Mouse (Mus musculus) layer of hippocampus, adult 9-10 months (tissue): ENCODE data around the gene Slc16a1.
A peak's percentile ranks its signal among the peaks of the same experiment; 100 is the strongest.
"Not testable (repeated sequence)": the region's sequence is repeated elsewhere in the genome, so short reads cannot be mapped to it uniquely, and the experiment has no call there.

Experiments
- DNase-seq: peaks from one replicate; pipeline ENCODE4 v3.0.0; 2022; ENCODE audit warnings: low spot score

Gene Slc16a1

DNA sequence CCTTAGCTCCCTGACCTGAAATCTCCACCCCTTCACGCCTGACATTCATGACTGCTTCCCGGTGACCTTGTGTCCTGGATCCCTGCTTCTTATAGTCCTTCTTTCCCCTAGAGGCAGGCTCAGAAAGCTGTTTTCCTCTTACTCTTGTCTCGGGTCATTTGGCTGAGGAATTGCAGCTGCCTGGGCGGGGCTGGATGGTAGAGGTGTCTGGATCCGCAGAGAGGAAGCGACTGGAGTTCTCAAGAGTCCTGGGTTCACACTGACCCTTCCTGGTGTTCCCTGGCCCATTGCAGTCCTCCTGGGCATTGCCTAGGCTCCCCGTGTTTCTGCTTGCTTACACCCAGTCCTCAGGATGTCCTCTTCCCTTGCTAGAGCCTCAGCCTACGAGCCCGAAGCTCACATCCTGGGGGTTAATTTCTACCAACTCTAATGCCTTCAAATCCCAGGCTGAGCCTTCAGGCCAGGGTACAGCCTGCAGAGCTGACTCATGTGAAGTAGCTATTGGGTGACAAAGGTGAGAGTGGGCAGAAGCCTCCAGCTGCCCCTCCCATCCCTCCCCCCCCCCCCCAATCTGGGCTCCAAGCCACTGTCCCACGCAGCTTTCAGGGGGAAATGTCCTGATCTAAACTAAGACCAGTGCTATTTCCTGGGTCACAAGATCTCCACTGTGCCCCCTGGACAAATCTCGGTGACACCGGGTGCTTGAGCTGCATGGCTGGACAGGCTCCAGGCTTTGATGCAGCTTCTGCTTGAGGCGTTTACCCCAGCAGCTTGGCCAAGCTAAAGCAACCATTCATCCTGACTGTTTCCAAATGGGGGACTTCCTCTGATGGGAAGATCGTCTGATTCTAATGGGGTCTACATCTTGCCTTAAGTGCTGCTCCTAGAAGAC lies 36.1 kb downstream of the Slc16a1 start:
- no peak for DNase-seq

DNA sequence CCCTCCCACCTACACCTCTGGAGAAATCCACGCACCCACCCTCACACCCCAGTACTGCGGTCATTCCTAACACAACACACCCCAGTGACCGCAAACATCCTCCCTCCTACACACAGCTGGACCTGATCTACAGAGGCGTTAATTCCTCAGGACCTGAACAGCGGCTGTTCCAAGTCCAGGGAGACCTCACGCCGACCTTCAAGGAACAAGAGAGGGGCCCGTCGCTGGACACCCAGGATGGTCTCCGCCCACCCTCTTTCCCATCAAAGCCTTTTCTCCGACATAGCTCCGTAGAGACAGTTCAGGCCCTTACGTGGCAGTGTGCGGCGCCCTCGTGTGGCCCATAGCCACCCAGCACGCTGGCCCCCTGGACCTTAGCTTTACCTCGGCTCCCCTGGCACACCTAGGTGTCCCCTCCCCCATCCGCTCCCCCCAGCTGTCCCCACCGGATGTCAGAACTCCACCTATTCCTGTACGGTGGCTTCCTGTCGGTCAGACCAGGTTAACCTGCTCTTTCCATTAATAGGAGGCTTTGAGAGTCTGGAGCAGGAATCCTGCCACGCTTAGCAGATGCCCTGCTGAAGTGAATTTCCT lies 36.9 kb downstream of the Slc16a1 start:
- no peak for DNase-seq

DNA sequence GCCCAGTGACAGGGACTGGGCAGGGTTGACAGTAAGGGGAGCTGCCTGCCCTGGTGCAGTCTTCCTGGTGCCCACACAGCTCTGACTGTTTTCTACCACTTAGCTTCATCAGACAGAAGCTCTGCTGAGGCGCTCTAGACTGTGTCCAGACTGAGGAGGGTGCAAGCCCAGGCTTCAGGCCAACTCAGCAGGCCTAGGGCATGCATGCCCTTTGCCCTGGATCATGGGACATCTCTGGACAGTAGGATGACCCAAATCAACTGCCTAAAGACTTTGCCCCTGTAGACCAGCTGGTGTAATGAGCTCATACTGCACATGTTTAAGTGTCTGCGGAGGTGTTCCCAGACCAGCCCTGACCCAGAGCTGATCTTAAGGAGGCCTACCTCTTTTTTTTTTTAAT lies 39.3 kb downstream of the Slc16a1 start:
- no peak for DNase-seq

DNA sequence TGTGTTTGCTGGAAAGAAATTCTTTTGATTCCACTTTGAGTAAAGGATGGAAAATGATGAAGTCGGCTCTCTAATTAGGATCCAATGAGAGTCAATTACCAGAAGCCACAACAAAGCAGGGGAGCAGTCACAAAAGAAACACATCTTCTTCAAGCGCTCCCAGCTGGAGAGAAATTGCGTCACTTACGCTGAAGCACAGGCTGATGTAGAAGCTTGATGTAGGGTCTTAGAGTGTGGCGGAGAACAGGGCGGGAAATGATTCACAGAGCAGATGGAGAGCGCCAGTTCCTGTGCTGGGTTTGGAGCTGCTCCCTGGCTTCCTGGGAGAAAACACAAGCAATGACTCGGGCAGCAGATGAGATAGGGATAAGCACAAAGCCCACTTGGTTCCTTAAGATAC lies 40.4 kb downstream of the Slc16a1 start:
- DNase-seq, result no peak

DNA sequence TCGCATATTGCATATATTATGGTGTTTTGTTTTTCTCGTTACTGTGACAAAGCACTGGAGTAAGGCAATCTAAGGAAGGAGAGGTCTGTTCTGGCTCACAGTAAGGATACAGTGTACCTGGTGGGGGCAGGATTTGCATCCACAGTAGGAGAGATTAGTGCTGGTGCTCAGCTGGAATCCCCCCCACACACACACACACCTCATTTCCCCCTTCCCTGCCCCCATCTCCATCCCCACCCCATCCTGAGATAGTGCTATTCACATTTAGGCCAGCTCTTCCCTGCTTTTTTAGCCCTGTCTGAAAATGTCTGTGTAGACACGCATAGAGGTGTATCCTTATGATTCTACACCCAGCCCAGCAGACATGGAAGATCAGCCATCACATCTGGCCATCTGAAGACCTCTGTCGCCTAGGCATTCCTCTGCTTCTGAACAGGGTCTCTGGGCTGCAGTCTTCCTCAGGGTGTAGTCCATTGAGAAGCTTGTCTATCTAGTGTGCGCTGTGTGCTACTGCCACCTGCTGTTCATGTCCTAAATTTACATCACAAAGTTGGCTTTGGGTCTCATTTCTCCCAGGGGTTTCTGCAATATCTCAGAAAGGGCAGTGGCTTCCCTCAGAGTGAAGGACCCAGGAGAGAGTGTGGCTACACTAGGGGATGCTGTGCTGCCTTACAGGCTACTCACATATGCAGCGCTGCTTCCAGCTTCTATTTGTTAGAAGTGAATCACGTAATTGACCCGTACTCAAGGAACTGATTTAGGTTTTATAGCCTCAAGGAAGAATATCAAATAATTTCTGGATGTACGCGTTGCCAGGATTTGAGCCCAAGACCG lies 44.4 kb downstream of the Slc16a1 start:
- DNase-seq, result no peak

DNA sequence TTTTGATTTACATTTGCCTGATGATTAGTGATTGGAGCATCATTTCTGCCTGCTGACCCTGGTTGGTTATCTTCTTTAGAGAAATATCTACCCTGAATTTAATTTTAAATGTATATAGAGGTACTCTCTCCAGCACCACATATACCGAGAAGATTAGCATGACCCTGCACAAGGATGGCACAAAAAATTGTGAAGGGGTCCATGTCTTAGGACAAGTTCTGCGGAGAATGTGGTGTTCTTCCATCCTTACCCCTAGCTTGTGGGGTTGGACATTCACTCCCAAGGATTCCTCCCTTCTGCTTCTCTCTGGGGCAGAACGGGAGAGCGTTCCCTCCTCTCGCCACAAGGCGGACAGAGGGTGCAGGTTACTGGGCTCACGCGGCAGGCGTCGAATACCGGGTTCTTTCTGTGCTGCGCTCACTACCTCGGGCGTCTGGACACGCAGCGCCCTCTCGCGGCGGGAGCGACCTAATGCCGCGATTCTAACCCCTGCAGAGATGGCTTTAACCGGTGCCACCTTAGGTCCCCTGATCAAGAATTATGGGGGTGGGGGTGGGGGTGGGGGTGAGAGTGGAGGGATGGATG lies 62.4 kb downstream of the Slc16a1 start:
- DNase-seq, result peak; percentile 33

DNA sequence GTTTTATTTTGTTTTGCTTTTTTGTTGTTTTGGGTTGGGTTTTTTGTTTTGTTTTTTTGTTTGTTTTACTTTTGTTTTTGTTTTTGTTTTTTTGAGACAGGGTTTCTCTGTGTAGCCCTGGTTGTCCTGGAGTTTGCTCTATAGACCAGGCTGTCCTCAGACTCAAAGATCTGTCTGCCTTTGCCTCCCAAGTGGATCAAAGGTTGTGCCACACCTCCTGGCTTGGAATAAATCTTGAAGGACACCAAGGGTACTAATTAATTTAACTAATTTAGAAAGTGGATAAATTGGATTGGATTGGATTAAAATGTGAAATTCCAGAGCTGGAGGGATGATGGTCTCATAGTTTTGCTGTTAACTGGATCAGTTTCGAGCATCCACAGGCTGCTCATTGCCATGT lies 63.3 kb downstream of the Slc16a1 start:
- no peak for DNase-seq

DNA sequence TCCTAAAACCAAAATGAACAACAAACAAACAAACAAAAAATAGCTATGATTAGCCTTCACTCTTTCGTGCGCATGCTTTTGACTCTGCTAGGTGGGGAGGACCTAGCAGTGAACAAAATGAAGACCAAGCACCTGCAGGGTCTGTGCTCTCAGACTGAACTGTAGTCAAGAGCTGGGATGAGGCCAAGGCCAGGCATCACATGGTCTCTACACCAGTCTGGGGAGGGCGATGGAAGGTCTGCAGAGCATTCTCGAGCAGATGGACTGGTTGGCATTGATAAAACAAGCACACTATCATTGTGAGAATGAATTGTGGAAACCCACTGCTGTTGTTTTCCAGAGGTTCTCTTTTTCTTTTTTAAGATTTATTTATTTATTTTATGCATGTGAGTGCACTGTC lies 65.5 kb downstream of the Slc16a1 start:
- no peak for DNase-seq

DNA sequence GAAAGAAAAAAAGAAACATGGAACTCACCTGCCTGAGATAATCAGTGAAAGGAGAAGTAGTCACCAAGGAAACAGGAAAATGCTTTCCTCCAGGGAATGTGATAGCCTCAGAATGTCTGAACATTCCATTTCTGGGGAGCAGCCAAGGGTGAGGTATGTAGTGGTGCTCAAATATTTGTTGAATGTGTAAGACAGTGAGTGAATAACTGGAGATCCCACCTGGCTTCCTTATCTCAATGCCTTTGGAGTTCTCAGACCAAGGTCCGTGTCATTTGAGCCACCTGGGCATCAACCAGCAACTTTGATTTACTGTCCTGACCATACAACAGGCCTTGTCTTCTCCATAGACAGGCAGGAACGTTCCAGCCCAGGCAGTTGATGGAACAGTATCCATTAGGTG lies 68.0 kb downstream of the Slc16a1 start:
- DNase-seq, result no peak

DNA sequence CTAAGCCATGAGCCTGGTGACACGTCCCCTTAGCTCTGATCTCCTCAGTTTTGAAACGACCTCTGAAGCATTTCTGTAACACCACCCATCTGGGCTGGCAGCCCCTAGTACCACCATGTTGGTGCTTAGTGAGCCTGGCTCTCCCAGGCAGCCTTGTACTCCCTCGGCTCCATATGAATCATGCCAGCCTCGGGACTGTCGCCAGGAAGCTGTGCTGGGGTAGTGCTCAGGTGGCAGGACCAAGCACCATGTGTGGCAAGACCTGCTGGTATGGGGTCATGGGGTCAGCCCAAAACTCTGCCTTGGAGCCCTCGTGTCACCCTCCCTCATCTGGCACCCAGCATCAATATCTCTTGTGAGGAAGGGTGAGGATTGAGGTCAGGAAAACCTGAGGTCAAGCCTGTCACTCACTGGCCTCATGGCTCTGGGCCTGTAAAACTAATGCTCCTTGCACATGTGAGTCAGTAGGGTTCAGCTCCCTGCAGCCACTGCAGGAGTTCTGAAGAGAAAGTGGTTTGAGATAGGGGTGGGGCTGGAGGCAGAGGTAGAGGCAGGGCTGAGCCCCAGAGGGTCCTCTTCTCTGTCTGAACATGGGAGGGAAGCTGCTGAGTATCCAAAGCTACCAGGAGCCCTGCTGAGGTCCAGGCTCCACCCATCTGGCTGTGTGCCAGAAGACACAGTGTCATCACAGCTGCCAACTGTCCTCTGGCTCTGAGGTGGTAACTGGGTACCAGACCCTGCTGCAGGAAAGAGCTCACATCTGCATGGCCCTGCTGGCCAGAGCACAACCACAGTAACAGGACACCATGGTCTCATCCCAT lies 68.7 kb downstream of the Slc16a1 start:
- DNase-seq, result not testable (repeated sequence)

DNA sequence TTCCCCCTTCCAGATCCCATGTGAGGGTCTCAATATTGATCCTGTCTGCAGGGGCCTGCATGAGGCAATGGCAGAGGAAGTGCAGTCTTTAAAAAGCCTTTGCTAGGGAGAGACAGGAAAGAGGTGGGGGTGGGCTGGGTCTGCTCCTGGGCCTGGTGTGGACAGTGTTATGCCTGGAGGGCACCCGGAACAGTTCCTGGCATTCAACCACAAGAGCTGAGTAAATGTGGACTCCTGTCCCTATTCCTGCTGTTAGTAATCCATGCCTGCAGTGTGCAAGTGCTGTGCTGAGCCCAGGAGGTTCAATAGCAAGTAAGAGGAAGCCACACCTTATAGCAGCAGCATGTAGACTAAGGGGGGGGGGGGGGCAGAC lies 69.3 kb downstream of the Slc16a1 start:
- DNase-seq, result not testable (repeated sequence)
